Mouse (Mus musculus): ENCODE measurements around the gene Yod1.

Gene Yod1

GRCm38 (mm10) chr1:130770487-130770886, 53.4 kb downstream of the Yod1 start:
- no peak for DNase-seq

- DNase-seq: no peak
Observed at GRCm38 (mm10) chr1:130770981-130771494, 53.9 kb downstream of the Yod1 start.

All from right cerebral cortex, adult 18-20 months (tissue).